Mouse (Mus musculus): ENCODE measurements around the gene Sec22c. TPM values are rescaled to one million over a fixed set of nuclear protein-coding genes. Genes with fewer than 3 reads are reported as not detected.

Gene Sec22c
- polyA plus RNA-seq, 1 experiment = 8.3 TPM

DNA sequence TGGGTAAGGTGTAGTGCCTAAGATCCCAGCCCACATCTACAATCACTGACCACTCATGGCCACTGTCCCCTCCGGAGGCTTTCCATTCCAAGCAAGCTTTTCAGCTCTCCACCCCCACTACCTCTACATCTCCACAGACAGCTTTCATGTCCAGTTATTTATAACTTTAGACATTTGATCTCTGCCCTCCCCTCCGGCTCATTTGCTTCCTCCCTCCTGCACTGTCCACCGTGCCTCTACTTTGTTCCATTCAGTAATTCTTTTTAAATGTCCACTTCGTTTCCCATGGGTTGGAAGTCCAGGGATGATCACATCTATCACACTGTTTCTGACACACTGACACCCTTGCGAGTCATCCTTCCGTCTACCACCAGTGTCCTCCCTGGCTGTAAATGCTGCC is 2.5 kb upstream of the Sec22c start:
- TF ChIP-seq GATA1 (IDR thresholded peaks at IDR 0.05; ENCODE audit: low read length) = no peak

DNA sequence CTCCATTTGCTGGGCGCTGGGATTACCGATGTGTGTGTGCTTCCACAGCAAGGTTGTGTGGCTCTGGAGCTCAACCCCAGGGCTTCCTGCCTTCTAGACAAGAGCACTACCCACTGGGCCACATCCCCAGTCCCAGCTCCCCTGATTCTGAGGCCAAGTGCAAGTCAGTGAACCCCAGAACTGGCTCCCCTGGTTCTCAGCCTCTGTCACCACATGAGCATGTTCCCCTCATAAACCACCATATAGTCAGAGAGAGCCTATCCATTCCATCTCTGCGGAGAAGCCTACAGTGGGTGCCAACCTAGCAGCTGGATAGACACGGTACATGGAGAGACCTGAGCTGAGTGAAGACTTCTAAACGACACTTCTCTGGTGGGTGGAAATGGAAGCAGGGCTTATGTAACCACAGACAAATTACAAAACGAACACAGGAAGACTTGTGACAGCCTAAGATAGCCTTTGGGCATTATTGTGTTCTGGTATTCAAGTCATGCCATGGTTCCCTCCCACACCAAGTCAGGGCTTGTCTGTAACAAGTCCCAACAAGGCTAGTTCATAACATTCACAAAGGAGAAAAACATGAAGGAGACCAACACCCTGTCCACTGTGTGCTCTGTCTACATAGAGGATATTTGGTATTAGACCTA is 862 bp upstream of the Sec22c start:
- no peak for TF ChIP-seq GATA1 (IDR thresholded peaks at IDR 0.05; ENCODE audit: low read length)

DNA sequence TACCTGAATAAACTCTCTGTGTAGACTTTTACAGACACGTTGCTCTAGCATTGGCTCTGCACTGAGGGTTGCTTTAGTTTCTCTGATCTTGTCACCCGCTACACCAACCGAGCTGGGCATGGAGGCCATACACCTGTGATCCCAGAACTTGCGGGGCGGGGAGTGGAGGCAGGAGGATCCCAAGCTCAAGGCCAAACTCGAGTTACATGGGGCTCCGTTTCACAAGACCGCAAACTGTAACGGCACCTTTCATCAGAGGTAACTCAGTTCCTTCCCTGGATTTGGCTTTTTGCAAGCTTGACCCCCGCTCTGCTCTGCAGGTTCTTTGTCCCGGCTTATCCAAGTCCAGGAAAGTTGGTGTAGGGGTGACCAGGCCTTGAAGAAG is 1.0 kb downstream of the Sec22c start:
- no peak for TF ChIP-seq GATA1 (IDR thresholded peaks at IDR 0.05; ENCODE audit: low read length)

DNA sequence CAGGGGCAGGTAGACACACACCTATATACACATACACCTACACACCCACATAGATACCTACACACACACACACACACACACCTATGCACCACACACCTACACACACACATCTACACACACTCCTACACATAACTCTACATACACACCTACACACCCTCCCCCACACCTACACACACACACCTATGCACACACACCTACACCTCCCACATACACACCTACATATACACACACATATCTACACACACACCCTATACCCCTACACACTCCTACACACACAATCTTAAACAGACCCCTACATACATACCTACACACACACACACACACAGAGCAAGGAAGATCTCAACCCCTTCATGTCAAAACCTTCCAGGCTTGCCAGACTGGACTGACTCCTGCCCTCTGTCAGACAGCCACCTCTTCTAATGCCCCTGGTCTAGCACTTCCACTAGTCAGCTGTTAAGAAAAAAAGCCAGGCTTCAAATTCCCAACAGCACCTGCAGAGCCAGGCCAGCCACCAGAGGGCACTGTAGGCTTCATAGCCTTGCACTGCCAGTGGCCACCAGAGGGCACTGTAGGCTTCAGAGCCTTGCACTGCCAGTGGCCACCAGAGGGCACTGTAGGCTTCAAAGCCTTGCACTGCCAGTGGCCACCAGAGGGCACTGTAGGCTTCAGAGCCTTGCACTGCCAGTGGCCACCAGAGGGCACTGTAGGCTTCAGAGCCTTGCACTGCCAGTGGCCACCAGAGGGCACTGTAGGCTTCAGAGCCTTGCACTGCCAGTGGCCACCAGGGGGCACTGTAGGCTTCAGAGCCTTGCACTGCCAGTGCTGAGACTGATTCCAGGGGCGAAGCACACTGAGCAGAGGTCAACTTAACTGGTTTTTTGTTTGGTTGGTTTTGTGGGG is 7.9 kb downstream of the Sec22c start:
- TF ChIP-seq GATA1 (IDR thresholded peaks at IDR 0.05; ENCODE audit: low read length) = no peak

DNA sequence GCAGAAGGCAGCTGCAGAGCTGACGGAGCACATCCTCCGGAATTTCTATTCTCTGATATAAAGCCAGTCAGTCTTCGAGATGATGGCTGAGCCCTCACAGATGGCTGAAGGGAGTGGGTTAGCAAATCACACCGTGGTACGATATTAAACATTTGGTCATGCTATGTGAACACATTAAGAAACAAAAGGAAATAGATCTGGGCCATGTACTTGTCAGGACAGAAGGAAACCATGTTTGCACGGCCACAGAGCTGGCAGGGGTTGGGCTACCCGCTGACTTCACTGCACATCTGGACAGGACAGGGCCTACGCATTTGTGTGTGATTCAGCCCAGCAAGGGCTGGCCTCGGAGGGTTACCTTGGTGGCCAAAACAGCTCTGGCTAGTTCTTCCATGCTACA is 8.7 kb downstream of the Sec22c start:
- no peak for TF ChIP-seq GATA1 (IDR thresholded peaks at IDR 0.05; ENCODE audit: low read length)

DNA sequence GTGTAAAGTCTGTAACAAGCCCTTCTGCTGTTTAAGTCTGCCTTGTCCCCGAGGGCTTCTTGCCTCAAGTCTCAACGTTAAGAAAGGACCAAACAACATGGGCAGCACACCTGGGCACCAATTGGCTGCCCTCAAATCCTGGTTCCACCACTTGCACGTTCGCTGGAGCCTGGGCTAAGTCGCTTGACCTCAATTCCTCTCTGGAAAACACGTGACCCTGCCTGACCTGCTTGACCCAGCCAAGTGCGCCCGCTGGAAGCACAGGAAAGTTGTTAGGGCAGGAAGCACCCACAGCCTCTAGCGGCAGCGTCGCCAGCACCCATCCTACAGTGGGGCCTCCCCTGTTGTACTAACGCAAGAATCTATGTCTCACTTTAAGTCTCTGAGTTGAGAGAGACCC is 10.6 kb downstream of the Sec22c start:
- no peak for TF ChIP-seq GATA1 (IDR thresholded peaks at IDR 0.05; ENCODE audit: low read length)

DNA sequence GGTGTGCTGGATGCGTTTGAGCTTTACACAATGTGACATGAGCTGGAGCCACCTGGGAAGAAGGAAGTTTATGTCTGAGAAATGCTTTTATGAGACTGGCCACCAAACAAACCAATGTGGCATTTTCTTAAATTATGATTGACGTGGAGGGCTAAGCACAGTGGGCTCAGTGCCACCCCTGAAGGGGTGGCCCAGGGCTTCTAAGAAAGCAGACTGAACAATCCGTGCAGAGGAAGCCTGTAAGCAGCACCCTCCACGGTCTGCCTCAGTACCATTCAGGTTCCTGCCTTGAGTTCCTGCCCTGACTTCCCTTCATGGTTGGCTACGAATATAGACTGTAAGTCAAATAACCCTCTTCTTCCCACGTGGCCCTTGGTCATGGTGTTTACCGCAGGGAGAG is 14.6 kb downstream of the Sec22c start:
- no peak for TF ChIP-seq GATA1 (IDR thresholded peaks at IDR 0.05; ENCODE audit: low read length)

DNA sequence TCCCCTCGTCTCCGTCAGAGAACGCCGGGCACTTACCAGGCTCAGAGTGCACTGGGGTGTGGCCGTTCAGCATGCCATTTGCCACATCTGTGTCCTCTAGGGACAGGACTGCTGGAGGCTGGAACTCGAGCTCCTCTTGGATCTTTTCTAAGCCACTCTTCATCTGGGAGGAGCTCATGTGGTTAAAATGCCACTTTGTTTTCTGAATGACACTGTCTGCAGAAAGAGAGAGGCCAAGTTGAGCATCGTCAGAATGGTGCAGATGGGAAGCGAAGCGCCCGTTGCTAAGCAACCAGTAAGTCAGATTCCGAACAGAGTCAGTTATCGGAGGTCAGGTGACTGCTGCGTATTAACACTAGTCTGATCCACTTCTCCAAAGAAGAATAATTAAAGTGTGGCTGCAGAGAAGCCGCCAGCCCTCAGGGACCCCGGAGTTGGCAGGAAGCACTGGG is 15.1 kb downstream of the Sec22c start:
- no peak for TF ChIP-seq GATA1 (IDR thresholded peaks at IDR 0.05; ENCODE audit: low read length)

DNA sequence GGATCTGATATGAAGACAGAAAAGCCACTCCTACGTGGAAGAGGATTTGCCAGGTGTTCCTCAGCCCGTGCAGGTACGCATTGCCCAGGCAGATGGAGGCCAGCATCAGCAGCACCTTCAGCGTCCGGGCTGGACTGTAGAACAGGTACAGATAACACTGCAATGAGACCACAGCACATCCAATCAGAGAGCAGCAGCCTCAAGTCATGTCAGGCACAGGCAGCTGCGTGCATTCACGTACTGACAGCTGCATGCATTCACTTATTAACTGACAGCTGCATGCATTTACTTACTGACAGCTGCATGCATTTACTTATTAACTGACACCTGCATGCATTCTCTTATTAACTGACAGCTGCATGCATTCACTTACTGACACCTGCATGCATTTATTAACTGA is 20.6 kb downstream of the Sec22c start:
- no peak for TF ChIP-seq GATA1 (IDR thresholded peaks at IDR 0.05; ENCODE audit: low read length)

DNA sequence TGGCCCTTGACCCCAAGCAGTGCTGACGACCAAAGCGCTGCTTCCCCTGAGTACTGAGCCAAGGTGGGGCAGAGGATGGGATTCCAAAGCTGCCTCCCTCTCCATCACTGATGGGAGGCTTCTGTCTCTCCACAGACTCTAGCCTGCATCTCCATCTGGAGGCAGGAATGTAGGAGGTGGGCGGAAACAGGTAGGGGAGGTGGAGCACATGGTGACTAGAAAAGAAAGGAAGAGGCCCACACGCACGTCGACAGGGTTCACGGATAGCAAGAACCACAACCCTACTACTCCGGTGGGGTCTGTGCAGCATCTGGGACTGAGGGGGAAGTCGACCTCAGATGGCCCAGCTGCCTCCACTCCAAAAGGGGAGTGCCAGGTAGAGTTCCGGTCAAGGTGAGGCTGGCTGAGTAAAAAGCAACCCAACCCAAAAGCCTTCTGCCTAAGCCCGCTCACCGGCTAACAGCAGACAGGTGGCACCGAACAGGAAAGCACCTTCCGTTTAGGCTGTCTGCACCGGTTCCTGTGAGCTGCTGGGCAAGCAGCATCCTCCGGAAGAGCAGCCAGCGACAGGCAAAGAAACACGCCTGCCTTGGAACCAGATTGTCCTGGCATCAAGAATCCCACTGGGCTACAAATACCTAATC is 23.1 kb downstream of the Sec22c start:
- TF ChIP-seq GATA1 (IDR thresholded peaks at IDR 0.05; ENCODE audit: low read length) = no peak

DNA sequence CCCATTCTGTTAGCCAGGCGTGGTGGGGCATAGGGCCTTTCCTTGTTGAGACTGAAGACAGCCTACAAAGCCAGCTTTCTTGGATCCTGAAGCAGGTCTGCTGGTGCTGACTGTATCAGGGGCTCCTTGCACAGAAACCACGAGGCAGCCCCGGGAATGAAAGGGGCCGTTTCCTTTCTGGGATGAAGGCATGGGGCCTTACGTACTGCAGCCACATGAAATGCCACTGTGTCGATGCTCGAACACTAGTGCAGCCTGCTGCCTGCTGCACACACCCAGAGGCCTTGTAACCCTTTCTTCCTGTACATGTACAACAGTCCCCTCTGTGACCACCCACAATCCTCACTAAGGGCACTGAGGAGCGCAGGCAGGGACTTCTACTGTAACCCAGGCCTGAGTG is 24.1 kb downstream of the Sec22c start:
- no peak for TF ChIP-seq GATA1 (IDR thresholded peaks at IDR 0.05; ENCODE audit: low read length)

DNA sequence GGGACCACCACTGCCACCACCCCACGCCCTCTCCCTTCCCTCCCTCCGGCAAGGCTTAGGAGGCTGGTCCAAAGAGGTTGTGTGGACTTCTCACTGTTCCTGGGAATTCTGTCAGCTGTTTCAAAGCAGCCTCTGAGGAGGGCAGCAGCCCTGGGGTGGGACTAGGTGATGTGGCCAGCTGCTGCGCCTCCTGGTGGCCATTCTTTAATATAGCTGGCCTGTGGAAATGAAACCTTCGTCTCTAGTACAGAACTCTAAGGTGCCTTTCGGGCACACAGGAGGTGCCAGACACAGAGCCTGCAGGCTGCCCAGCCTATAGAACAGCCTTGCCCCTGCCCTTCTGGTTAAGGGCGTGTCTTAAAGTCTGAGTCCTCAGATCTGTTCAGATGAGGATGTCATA is 25.7 kb downstream of the Sec22c start:
- TF ChIP-seq GATA1 (IDR thresholded peaks at IDR 0.05; ENCODE audit: low read length) = no peak

DNA sequence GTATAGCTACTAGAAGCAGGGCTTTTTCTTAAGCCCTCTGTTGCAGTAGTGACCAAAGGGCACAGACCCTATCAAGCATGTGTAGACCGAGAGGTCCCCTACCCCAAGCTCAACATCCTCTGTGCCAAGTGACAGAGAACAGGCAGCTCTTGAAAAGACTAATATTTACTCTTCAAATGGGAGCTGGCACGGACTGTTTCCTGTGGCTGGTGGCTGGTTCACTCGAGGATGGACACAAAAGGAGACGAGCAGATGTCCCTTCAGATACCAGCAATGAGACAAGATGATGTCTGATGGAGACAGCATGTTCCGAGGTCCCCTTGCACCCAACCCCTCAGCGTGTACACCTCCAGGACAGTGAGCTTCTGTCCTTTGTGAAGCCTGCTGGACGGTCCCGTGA is 27.8 kb downstream of the Sec22c start:
- TF ChIP-seq GATA1 (IDR thresholded peaks at IDR 0.05; ENCODE audit: low read length) = no peak

DNA sequence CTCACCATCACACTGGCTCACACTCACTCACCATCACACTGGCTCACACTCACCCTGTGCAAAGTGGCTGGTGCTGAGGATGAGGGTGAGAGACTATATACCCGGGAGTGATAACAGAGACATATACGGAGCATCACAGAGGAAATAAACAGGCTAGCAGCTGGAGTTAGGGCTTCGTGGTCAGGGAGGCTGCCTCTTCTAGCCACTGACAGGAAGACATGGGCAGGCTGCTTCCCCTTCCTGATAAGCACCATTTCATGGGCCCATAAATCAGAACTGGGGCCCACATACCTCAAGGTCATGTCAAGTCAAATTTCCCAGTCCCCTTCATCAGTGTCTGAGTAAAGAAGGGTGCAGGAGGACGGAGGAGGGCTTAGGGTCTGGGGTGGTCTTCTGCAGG is 28.2 kb downstream of the Sec22c start:
- no peak for TF ChIP-seq GATA1 (IDR thresholded peaks at IDR 0.05; ENCODE audit: low read length)

DNA sequence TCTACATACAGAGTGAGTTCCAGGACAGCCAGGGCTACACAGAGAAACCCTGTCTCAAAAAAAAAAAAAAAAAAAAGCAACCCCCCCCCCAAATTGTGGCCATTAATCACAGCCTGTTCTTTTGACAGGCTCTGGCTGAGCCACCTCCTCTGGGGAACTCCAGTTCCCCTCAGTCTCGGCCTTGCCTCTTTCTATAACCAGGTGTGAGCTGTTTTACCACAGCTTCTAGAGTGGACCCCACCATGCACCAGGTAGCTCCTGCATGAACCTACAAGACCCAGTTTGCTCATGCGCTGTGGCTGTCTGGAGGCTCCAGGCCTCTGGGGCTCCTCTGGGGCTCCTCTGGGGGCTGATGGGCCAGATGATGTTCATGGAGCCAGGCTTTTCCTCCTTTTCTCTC is 29.7 kb downstream of the Sec22c start:
- TF ChIP-seq GATA1 (IDR thresholded peaks at IDR 0.05; ENCODE audit: low read length) = no peak

DNA sequence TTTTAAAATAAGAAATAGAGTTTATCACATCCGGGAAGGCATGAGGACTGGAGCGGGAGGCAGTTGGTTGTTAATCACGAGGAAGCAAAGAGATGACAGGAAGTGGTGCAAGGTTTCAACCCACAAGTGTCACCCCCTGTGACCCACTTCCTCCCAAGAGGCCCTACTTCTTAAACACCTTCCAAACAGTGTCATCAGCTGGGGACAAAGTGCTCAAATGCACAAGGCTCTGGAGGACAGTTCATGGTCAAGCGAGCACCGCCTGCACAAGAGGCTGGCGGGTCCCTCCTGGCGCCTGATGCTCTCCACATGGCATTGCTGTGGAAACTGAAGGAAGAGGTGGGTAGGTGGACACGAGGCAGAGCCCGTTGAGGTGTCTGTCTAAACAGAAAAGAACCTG is 30.3 kb downstream of the Sec22c start:
- no peak for TF ChIP-seq GATA1 (IDR thresholded peaks at IDR 0.05; ENCODE audit: low read length)
